Mouse (Mus musculus) spleen, adult 2 months (tissue): Measurements from ENCODE around the gene Col4a6. TPM values are rescaled to one million over a fixed set of nuclear protein-coding genes. Genes with fewer than 3 reads are reported as not detected.

Experiments
- DNase-seq, 2 experiments: peaks; one replicate each; pipeline versions ENCODE4 v3.0.0 to v3.0.0-alpha.2; 2012 to 2021; ENCODE audit warnings: low spot score in 2 of 2, low read depth in 1 of 2
- H3K27ac ChIP-seq: fragments of 200-500 bp; 2 replicates; pipeline ENCODE4 v1.5.1; 2012; ENCODE audit warnings: low read length, inconsistent platforms; ENCODE audit not compliant: insufficient read depth
- H3K27me3 ChIP-seq: fragments of 200-500 bp; 2 replicates; pipeline ENCODE4 v1.6.1; 2012; ENCODE audit warnings: mild to moderate bottlenecking, moderate library complexity, low read length, inconsistent platforms; ENCODE audit not compliant: control insufficient read depth, insufficient read depth
- H3K36me3 ChIP-seq: fragments of 200-500 bp; 2 replicates; pipeline ENCODE4 v1.6.1; 2012; ENCODE audit warnings: mild to moderate bottlenecking, low read length, inconsistent platforms; ENCODE audit not compliant: control insufficient read depth, insufficient read depth
- H3K4me1 ChIP-seq: fragments of 200-500 bp; 2 replicates; pipeline ENCODE4 v1.6.1; 2011; ENCODE audit warnings: inconsistent platforms; ENCODE audit not compliant: control insufficient read depth, insufficient read depth, insufficient read length
- H3K4me3 ChIP-seq: fragments of 200-500 bp; 2 replicates; pipeline ENCODE4 v1.5.1; 2011; ENCODE audit warnings: mild to moderate bottlenecking, inconsistent platforms; ENCODE audit not compliant: insufficient read depth, insufficient read length; ENCODE audit errors: extremely low read depth
- CTCF ChIP-seq: fragments of 200-500 bp; IDR thresholded peaks from 2 replicates; pipeline ENCODE4 v1.5.1; 2011; ENCODE audit warnings: mild to moderate bottlenecking, inconsistent platforms; ENCODE audit not compliant: insufficient read depth, insufficient read length, insufficient replicate concordance; ENCODE audit errors: extremely low read depth
- POLR2A ChIP-seq: fragments of 200-500 bp; IDR thresholded peaks from 2 replicates; pipeline ENCODE4 v1.6.1; 2011; ENCODE audit warnings: low read depth, low read length, inconsistent platforms
- WGBS: fragments of 180-500 bp; shearing (Covaris S2); methylation state at CpG from one replicate; pipeline ENCODE4 v1.1.7; 2018; 5-methylcytosine and 5-hydroxymethylcytosine counted together
- polyA plus RNA-seq: library from polyadenylated mRNA; depleted of rRNA; stranded (reverse); fragments of >200 nt; gene quantifications from 2 replicates; pipeline ENCODE4 v1.2.3, GENCODE M21; 2012

Gene Col4a6
- polyA plus RNA-seq, 1 experiment: 0.09 TPM

- no peaks in the 10 kb centered on the region for H3K36me3 ChIP-seq
- H3K27me3 ChIP-seq: no peaks in the 10 kb centered on the region
- DNase-seq: no peak
- WGBS: 84% methylated on average over 2 of the region's 2 CpGs
- H3K27ac ChIP-seq: no peak overlapping the region
- no peaks in the 10 kb centered on the region for H3K4me1 ChIP-seq
- H3K4me3 ChIP-seq: no peak overlapping the region
- TF ChIP-seq POLR2A (no peak), CTCF (no peak)
Observed at GRCm38 (mm10) chrX:141276397-141276796, 197.5 kb downstream of the Col4a6 start.

DNA sequence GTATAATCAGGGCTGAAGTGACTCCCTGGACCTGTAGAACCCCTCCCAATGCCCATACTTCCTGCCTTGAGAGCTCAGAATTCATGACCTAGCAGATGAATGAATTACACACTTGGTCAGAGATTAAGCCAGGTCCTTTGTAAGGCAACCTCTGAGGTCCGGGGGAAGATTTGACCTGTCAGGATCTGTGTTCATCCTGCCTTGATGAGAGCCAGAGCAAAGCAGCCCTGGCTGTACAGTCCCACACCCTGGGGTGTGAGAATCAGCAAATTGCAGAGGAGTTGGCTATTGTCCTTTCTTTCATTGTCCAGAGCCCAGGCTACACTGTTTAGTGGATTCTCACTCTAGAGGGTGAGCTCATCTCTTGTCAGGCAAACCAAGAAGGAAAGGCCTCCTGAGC lies 207.9 kb downstream of the Col4a6 start:
- no peaks in the 10 kb centered on the region for H3K36me3 ChIP-seq
- H3K27ac ChIP-seq: no peak overlapping the region
- 54% methylated on average over 1 of the region's 1 CpGs for WGBS
- no peaks in the 10 kb centered on the region for H3K4me1 ChIP-seq
- no peaks in the 10 kb centered on the region for H3K27me3 ChIP-seq
- no peak overlapping the region for H3K4me3 ChIP-seq
- no peak for TF ChIP-seq POLR2A
- TF ChIP-seq CTCF: no peak
- no peak for DNase-seq

DNA sequence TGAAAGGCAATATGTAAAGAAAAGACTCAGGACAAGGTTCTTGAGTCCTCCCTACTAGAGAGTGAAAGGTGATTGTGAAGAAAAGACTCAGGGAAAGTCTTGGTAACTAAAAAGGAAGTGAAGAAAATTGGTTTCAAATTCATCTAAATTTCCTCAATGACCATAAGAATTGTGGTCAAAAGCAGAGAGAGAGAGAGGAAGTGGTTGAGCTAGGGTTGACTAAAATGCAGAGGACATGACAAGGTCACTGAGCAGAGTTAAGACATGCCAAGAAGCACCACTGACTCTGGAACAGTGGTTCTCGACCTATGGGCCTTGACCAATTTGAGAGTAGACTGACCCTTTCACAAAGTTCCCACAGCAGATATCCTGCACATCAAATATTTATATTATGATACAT lies 224.2 kb downstream of the Col4a6 start:
- WGBS: 21% methylated on average over 1 of the region's 1 CpGs
- Histone ChIP-seq H3K27me3 (no peaks in the 10 kb centered on the region), H3K36me3 (no peaks in the 10 kb centered on the region), H3K4me3 (no peak overlapping the region), H3K4me1 (no peaks in the 10 kb centered on the region), H3K27ac (no peak overlapping the region)
- no peak for DNase-seq
- TF ChIP-seq POLR2A: no peak
- TF ChIP-seq CTCF: no peak

DNA sequence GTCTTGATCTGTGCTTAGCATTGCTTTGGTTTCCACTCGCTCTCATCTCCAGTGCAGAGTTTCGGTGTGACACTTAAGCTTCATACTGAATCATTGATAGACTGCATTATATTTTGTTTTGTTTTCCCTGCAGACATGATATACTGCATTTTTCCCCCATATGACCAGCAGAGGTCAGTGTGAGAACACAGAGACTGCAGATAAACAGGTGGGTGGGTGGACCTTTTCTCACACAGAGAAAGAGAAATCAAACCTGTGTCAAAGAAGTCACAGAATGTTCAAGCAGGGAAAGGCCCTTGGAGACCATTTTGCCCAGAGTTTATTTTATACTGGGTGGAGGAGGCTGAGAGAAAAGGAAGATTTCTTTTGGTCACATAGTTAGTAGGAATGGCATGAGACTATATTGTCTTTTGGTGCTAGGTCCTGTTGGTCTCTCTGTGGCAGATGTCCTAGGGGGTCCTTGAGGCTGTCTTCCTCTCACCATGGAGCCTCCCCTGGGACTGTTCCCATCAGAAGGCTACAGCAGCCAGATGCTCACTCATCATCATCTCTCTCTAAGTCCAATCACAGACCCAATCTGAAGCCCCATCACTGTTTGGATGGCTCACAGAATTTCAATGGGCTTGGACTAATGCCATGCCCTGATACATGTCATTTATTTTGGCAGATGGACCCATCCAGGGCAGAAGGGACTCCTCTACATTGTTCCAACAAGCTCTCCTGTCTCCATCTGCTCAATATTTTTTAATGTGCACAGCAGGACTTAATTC lies 237.1 kb downstream of the Col4a6 start:
- DNase-seq: no peak
- H3K27me3 ChIP-seq: no peaks in the 10 kb centered on the region
- 63% methylated on average over 2 of the region's 2 CpGs for WGBS
- H3K4me3 ChIP-seq: no peak overlapping the region
- TF ChIP-seq POLR2A (no peak), CTCF (no peak)
- H3K36me3 ChIP-seq: no peaks in the 10 kb centered on the region
- H3K4me1 ChIP-seq: no peaks in the 10 kb centered on the region
- no peak overlapping the region for H3K27ac ChIP-seq

DNA sequence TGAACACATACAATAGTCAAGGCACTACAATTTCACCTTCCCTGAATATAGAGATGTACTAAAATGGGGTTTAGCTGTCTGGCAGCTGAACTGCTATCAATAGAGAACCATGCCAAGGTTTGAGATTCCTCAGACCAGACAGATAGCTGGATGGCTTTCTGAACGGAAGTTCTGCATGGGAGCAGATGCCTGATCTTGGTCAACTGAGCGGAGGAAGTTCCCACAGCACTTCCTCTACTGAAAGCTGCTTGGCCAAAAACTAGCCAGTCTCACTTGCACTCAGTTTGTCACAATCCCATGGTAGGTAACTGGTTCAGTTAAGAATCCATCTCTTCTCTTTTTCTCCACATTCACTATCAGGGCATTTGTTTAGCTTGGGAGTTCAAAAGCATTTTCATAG lies 245.7 kb downstream of the Col4a6 start:
- TF ChIP-seq POLR2A (no peak), CTCF (no peak)
- DNase-seq: no peak
- no peaks in the 10 kb centered on the region for H3K36me3 ChIP-seq

GRCm38 (mm10) chrX:141212802-141213201 lies 261.1 kb downstream of the Col4a6 start:
- H3K27me3 ChIP-seq: no peaks in the 10 kb centered on the region
- H3K4me1 ChIP-seq: no peaks in the 10 kb centered on the region
- H3K36me3 ChIP-seq: no peaks in the 10 kb centered on the region
- no peak overlapping the region for H3K4me3 ChIP-seq
- no peak overlapping the region for H3K27ac ChIP-seq
- no peak for TF ChIP-seq CTCF
- DNase-seq: no peak
- WGBS: 65% methylated on average over 5 of the region's 5 CpGs

More for the DNA sequence above, 245.7 kb downstream of the Col4a6 start:
- Histone ChIP-seq H3K4me3 (no peak overlapping the region), H3K4me1 (no peaks in the 10 kb centered on the region), H3K27me3 (no peaks in the 10 kb centered on the region), H3K27ac (no peak overlapping the region)
- WGBS: 51% methylated on average over 2 of the region's 2 CpGs

- 74% methylated on average over 3 of the region's 3 CpGs for WGBS
Observed at GRCm38 (mm10) chrX:141198993-141199392, 274.9 kb downstream of the Col4a6 start.

More at GRCm38 (mm10) chrX:141198993-141199392, 274.9 kb downstream of the Col4a6 start:
- TF ChIP-seq CTCF: no peak
- TF ChIP-seq POLR2A: no peak
- Histone ChIP-seq H3K4me1 (no peaks in the 10 kb centered on the region), H3K27me3 (no peaks in the 10 kb centered on the region), H3K27ac (no peak overlapping the region), H3K36me3 (no peaks in the 10 kb centered on the region), H3K4me3 (no peak overlapping the region)
- no peak for DNase-seq
